Mouse (Mus musculus) kidney, adult 2 months (tissue): ENCODE data around the gene Traf3ip1.

Source experiments
- CTCF ChIP-seq: fragments of 200-500 bp; conservative IDR thresholded peaks from 2 replicates; pipeline ENCODE4 v1.5.1; 2011; ENCODE audit warnings: low read depth, mild to moderate bottlenecking, control low read depth, low read length, moderate library complexity, mixed read lengths; ENCODE audit not compliant: insufficient read depth, insufficient read length
- POLR2A ChIP-seq: fragments of 200-500 bp; IDR thresholded peaks from one replicate; pipeline ENCODE4 v1.6.1; 2011; ENCODE audit warnings: low read depth, low read length, control low read depth

GRCm38 (mm10) chr1:91523759-91524158, 29.3 kb downstream of the Traf3ip1 start:
- peak; percentile 96 for TF ChIP-seq CTCF
- TF ChIP-seq POLR2A: no peak
